Mouse (Mus musculus): Measurements from ENCODE around the gene Tbc1d2.

DNA sequence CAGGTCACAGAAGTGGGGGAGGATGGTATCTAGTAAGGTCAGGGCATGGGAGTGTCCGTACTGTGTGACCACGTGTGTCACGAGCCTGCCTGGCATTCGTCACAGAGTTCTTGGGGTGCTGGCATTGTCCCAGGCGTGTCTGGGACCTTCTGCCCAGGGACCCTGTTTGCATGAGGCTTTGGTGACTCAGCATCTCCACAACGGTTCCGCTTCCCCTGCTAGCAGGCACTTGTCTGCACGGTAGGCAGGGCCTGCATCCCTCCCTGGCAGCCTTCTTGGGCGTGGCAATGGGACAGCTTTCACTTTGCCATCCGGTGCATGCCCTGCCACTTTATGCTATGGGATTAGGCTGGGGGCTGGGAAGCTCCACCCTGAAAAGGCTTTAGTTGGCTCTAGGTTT lies 86.2 kb downstream of the Tbc1d2 start:
- TF ChIP-seq POLR2A (IDR thresholded peaks at IDR 0.05; ENCODE audit: insufficient read depth, low read depth, low read length) (no peak), CTCF (IDR thresholded peaks at IDR 0.05) (no peak), EP300 (IDR thresholded peaks at IDR 0.05; ENCODE audit: insufficient read depth, low read depth, low read length) (no peak)
